Mouse (Mus musculus) layer of hippocampus, postnatal 25 days (tissue): Measurements from ENCODE around the gene Rsc1a1. TPM values are rescaled to one million over a fixed set of nuclear protein-coding genes. Genes with fewer than 3 reads are reported as not detected.

ENCODE experiments used
- DNase-seq, 2 experiments: peaks; one replicate each; pipeline ENCODE4 v3.0.0; 2022; ENCODE audit warnings: mixed read lengths in 2 of 2, low spot score in 1 of 2; ENCODE audit errors: extremely low spot score in 1 of 2
- total RNA-seq, 2 experiments: library from RNA; stranded (reverse); gene quantifications; 2 replicates each; pipeline ENCODE4 v1.2.3; 2021

Gene Rsc1a1
- total RNA-seq, 2 experiments from 2014 or later: 2.2 TPM; not detected in 1

DNA sequence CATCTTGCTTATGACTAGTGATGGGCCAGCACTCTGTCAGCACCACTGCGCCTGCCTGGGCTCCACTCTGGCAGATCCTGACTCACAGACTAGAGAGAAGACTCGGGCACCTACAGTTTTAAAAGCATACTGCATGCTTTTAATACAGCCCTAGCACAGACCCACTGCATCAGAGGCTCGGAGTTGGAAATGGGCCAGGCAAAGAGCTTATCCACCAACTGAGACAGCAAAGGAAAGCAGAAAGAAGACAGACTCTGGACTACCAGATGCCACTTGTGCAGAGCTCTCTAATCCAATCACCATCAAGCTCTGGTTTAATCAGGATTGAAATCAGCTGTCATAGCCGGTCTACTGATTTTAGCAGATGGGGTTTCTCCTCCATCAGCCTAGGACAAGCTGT, 19.9 kb upstream of the Rsc1a1 start:
- peak; percentile 44 to 61 for DNase-seq

DNA sequence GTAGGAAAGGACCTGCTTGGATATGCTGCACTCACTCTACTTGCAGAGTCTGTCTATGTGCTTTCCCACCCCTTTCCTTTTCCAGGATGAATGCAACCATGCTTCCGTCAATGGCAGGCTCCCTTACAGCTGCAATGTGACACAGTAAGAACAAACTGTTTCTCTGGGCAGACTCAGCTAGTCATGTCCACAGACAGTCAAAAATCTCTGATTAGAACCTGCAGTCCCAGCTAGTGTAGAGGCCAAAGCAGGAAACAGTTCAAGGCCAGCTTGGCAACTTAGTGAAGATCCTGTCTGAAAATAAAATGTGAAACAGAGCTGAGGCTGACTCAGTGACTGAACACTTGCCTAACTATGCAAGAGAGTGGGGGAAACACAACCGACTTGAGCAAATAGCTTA, 19.2 kb upstream of the Rsc1a1 start:
- DNase-seq: no peak

DNA sequence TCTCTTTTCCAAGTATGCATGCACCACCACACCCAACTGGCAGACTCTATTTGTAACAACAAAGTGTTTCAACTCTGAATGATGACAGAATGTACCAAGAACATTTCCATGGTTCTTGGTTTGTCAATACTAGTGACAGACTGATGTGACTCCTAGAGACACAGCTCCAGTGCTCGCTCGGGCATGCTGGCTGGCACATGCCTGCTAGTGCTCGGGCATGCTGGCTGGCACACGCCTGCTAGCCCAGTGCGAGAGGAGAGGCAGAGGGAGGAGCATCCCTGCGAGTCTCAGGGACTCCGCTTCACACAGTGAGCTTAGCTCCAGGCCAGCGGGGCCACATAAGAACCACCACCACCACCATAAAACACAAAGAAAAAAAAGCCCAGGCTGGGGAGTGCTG, 9.3 kb upstream of the Rsc1a1 start:
- DNase-seq: no peak

DNA sequence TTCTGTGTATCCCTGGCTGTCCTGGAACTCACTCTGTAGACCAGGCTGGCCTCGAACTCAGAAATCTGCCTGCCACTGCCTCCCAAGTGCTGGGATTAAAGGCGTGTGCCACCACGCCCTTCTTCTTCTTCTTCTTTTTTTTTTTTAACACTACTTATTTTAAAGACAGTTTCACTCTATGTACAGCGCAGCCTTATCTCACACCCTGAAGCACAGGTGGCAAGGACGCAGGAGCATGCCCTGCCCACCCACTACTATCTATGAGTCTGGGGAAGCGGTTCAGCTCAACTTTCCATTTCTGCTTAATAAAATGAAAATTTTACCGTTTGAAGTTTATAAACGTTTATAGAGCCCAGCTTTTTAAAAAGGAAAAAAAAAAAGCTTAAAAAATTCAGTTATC, 3.1 kb upstream of the Rsc1a1 start:
- no peak for DNase-seq

DNA sequence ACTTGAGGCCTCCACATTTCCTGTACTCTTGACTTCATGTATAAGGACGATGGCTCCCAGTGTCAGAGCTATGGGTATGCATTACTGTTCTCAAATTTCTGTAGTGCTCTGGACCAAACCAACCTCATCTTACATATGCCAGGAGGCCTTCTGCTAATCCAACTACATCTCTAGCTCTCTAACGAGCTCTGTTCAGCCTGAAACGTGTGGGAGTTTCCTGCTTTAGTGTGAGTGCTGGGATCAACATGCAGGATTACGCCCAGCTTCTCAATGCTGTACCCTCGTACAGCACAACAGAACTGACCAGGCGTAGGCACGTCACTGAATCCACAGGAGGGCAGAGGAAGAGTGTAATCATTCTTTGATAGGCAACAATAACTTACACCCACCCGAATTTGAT, 1.1 kb upstream of the Rsc1a1 start:
- no peak for DNase-seq

DNA sequence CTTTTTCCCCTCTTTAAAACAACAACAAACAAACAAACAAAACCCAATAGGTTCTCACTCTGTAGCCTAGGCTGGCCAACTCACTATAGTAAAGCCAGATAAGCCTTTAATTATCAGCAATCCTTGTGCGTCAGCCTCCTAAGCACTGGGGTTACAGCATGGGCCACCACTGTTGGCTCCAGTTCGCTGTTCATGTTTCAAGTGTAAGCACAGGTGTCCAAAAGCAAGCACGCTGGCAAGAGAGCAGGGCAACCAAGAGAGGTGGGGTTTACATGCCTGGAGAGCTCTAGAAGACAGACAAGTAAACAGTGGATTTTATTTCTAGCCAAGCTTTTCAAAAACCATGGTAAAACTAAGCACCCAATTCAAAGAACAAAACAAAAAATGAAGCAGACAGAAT, 694 bp upstream of the Rsc1a1 start:
- no peak for DNase-seq

DNA sequence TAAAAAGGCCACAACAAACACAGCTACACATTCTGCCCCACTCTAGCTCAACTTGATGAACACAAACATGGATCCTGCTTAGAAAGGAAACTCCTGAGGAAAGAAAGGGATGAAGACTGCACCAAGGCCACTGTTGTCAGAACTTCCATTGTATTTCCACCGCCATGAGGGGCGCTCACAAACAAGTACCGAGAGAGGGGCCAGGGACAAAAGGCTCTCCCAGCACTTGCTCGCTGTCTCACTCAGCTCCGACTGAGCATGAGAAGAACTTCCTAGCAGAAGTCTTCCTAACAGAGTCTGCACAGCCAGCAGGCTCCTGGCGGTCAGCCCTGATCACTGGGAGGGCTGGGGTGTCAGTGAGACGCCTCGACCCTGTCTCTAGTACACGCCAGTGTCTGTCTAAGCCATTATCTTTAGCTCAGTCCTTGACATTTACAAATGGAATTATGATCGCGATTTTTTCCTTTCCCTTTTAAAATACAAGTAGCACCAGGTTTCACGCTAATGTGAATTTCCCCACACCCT, 2.6 kb downstream of the Rsc1a1 start:
- DNase-seq: no peak

DNA sequence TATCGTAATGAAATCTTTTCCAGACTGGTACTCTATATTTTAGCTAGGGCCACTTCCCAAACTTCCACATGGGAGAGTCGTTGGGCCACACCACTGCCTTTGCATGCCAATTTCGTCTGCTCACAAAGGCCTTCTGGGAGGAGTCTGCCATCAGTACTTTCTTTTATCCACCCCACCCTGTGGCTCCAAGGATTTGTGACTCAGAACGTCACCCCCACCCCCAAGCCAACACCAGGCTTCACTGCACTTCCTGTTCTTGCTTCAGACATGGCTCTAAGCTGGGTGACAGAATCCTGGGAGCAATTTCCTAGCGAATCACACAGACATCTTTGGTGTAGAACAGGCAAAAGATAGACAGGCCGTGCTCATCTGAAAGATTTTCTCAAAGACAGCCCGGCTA, 3.6 kb downstream of the Rsc1a1 start:
- no peak for DNase-seq

DNA sequence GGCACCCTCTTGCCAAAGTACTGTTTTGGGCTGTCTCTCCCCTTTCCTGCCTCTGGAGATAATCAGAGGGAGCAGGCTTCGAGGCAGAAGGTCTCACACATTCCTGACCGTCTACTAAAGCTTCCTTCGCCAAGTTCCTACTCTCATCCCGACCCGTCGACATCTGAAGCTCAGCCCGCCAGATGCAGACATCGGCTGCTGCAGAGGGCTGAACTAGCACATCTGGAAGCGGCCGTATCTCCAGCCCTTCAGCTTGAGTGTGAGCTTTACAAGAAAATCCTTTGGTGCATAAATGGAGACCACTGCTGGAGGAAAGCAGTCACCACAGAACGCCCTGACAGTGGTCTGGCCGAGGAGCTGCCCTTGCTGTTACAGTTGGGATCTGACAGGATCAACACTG, 4.5 kb downstream of the Rsc1a1 start:
- no peak for DNase-seq

DNA sequence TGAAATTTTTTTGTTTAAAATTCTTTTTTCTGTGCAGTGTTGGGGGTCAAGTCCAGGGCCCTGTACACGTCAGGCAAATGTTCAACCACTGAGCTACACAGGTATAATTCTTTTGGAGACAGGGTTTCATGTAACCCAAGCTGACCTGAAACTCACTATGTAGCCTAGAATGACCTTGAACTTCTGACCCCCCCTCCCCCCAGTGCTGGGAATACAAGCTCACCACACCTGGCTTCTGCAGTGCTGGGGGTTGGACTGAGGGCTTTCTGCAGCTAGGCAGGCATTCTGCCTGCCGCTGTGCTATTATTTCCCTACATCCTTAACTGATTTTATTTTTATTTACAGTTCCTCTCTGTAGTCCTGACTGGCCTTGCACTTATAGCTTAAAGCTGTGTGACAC, 6.4 kb downstream of the Rsc1a1 start:
- DNase-seq: no peak

DNA sequence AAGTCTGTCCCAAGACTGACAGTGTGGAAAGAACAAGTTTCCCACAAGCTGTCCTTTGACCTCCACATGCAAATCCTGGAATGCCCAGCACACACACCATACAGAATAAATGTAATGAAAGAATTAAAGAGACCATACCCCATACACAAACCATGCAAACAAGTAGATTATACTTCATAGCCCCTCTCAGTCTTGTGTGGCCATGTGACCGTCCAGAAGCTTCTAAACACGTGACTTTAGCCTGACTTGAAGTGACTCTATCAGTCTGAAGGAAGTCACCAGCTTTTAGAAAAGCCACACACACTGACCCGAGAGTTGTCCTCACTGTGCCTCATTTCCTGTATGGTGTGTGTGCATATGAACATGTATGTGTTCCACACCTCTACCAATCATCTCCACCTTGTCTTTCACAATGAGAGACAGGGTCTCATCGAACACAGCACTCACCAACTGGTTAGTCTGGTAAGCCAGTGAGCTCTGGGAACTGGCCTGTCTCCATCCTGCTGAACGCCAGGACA, 8.9 kb downstream of the Rsc1a1 start:
- no peak for DNase-seq

DNA sequence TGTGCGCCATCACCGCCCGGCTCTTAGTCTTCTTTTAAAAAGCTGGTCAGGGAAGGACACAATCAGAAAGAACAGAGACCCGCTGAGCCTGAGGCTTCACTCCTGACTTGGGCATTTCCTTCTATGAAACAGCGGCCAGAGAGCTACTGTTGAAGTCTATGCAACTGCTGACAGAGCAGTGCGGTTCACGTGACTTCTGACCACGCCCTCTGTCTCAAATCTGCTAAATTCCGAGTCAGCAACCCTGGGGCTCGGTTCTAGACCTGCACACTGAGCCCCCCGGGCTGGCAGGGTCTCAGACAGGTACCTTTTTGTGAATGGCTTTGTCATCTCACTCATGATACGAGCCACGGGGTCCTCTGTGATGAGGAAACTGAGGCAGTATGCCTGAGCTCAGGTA, 13.1 kb downstream of the Rsc1a1 start:
- DNase-seq: no peak

DNA sequence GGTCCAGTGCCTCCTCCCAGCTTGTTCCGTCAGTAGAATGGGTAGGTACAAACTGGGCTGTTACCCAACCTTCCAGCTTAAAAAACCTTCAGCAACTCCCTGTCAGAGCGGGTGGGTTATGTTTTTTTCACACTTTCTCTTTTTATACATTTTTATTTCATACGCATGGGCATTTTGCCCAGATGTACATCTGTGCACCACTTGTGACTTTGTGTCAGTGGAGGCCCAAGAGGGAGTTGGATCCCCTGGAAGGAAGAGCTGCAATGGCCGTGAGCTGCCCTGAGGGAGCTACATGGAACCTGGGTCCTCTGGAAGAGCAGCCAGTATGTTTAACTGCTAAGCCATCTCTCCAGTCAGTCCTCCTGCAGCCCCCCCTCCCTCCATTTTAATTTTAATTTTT, 14.0 kb downstream of the Rsc1a1 start:
- DNase-seq: no peak

DNA sequence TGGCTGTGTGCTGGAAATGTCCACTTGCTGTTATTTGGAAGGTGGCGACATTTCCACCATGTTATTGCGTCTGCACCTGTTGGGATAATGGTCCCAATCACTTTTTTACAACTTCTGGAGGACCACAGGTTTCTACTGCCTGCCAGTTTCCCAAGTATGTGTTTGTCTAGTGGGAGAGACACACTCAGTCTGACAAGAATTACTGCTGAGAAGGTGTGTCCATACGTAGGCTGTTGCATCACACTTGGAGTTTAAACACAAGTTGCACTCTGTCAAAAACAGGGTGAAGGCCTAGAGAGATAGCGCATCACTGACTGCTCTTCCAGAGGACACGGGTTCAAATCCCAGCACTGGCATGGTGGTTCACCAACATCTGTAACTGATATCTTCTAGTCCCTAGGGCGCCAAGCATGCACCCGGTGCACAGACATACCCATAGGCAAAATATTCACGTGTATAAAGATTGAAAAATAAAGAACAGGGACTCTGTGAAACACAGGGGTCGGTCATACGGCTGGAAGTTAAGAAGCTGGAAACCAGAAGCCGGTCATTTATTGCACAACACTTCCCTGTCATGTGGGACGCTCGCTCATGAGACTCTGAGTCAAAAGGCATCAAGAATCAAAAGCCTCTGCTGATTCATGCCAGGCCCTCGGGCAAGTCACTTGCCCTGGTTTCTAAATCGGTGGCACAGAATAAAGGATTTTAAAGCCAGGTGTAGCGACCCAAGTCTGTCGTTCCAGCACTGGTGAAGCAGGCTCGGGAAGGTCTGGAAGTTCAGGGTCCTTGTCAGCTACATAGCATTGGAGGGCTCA, 15.3 kb downstream of the Rsc1a1 start:
- no peak for DNase-seq

DNA sequence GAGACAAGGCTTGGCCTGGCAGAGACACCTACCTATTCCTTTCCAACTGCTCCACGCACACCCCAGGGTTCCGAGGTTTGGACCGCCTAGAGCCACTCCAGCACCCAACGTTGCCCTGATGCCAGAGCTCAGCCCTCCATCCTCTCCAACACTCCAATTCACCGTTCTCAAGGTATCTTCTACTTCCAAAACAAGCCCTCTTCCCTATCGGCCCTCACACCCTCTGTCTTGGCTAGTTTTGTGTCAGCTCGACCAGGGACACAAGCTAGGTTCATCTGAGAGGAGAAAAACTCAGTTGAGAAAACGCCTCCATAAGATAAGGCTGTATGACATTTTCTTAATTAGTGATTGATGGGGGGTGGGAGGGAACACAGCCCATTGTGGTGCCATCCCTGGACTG, 20.6 kb downstream of the Rsc1a1 start, which contains the start of gene Plekhm2:
Plekhm2 (minus strand) TSS at position 101 of the 400 bp plus-strand sequence.
- no peak for DNase-seq

DNA sequence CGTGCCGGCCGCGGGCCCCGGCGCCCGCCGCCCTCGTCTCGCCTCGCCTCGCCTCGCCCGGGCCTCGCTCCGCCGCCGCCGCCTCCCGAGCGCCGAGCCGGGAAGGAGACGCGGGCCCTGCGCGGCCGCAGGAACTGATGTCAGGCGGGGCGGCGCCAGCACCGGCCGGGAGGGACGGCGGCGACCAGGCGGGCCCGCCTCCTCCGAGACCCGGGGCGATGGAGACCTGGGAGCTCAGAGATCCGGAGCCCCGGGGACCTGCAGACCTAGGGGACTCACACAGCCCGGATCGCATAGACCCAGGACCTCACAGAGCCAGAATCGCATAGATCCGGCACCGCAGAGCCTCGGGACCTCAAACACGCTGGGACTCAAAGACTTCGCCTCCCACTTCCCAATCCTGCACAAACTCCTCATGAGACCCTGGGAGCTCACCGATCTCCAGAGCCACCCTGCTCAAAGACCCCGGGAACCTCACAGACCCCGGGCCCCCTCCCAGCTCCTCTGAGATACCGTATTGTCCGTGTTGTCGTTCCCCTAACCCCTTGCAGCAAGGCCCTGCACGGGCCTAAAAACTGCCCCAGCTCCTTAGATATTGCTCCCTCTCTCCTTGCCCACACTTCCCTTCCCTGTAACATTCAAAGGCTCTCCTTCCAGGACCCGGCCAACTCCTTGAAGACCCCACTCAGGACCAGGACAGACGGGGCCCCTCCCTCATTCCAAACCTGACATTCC, 21.2 kb downstream of the Rsc1a1 start:
- DNase-seq: peak; percentile 64 to 69

DNA sequence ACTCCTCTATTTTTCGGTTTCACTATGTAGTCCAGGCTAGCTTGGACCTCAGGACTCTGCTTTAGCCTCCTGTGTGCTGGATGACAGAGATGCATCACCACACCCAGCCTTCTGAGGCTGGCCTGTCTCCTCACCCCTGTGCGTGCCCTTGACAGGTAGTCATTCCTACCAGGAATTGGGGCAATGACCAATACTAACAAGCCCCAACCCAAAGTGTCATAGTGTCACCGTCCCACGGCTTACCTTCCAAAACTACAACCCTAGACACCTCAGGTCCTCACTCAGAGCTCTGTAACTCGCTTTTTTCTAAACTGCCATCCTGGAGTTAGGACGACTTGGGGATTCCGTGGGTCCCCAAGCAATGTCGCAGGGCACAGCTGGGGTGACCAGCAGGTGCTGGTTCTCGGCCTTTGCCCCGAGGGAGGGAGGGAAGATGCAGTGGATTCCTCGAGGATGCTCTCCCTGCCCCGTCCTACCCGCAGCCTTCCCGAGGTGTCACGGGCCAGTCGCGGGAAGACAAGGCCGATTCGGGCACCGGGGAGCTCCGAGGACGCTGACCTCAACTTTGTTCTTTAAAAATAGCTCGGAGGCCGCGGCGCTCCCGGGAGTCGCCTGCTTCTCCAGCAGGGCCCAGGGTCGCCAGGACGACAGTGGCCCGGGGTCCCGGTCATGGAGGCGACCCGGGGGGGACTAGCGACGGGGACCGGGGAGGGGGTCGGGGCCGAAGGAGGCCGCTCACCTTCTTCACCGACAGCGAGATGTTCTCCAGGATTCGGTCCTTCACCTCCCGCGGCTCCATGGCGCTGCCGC, 22.1 kb downstream of the Rsc1a1 start:
- DNase-seq: no peak

DNA sequence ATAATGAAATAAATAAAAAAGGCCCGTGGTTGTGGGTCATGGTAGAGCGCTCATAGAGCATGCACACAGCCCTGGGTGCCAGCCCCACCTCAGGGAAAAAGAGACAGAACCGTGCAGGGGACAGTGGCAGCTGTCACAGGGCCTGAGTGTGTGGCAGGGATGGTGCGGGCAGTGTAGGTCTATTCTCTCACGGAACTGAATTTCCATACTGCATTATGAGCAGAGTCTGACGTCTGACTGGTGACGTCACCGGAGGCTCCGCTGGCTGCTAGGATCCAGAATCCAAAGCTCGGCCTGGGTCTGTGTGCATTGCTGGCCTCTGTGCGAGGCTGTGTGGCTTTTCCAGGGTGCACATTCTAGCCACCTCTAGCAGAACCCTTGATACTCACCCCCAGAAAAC, 24.5 kb downstream of the Rsc1a1 start:
- no peak for DNase-seq

DNA sequence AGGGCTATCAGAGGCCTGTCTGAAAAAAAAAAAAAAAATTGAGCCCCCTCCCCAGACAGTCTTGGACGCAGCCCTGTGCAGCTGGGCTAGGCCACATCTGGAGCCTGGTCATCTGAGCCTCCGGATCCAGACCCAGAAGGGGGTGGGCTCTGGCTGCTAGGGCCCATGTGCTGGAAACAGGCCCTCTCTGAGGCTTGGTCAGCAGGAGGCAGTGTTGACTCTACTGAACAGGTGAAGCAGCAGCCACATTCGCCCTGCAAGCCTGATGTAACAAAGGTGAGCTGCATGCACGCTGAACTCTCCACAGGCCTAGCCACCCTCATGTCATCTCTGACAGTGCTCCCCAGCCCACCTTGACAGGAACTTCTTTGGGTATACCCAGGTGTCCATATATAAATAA, 25.7 kb downstream of the Rsc1a1 start:
- DNase-seq: no peak

DNA sequence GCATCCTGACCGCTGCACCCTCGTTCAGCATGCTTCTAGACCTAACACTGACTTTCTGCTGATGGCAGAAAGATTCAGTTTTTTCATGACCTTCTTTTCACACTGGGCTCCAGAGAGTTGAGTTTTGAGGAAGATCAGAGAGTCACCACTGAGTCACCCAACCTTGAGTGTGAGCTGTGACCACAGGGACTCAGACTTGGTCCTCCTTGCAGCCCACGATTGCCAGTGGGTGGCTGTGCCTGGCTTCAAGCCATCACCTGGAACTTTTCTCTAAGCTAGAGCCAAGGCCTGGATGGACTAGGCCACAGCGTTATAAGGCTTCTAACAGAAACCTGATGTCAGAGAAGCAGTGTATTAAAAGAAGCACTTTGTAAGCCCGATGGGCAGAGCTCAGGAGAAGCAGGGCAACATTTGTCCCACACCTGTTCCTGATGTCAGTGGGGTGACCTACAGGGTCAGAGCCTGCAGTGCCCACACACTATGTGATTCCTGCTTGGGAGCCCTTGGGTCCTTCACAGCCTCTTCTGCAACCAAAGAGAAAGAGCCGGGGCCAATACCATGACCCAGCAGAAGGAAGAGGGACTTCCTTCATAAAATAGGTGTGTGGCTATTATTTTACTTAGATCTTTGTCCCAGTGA, 26.4 kb downstream of the Rsc1a1 start:
- DNase-seq: no peak
